Mouse (Mus musculus) lung, adult 2 months (tissue): Measurements from ENCODE around the gene Olfr691.

ENCODE experiments used
- CTCF ChIP-seq: fragments of 200-500 bp; IDR thresholded peaks from 2 replicates; pipeline ENCODE4 v1.5.1; 2011; ENCODE audit warnings: mild to moderate bottlenecking, low read length, control low read depth; ENCODE audit not compliant: insufficient read depth
- POLR2A ChIP-seq: fragments of 200-500 bp; IDR thresholded peaks from 2 replicates; pipeline ENCODE4 v1.6.1; 2011; ENCODE audit warnings: low read depth, mild to moderate bottlenecking, control low read depth, low read length, borderline replicate concordance; ENCODE audit errors: extremely low read depth

DNA sequence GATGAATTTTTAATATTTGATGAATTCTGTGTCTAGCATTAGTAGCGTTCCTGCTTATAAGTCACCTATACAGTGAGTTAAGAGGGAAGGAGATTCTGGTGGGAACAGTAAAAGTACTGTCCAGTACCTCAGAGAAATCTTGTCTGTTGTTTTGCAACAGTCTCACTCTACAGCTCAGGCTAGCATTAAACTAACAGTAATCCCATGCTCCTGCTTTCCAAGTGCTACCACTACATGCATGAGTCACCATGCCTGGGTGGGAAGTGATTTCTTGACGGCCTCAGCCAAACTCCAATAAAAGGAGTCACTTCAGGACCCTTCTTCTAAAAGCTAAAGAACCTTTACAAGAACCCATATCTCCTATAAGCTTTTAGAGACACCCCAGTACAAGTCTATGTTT lies 19.6 kb upstream of the Olfr691 start:
- no peak for TF ChIP-seq CTCF
- no peak for TF ChIP-seq POLR2A
